In genomic region chr9:78168864-78169263, GRCm38 (mm10) we compare ENCODE assay signal across 14 mouse cellular contexts. TPM values are rescaled to one million over a fixed set of nuclear protein-coding genes. Genes with fewer than 3 reads are reported as not detected.
A peak's percentile ranks its signal among the peaks of the same experiment; 100 is the strongest.
DNase-seq lines count a peak whose midpoint lies in the region; ATAC-seq and TF ChIP-seq lines count a peak whose summit lies in the region.
"Had no signal": no experiment of that assay in that cellular context is flagged by ENCODE, and none has a peak within 500 bp of the region (broad histone marks: within the 10 kb centered on the region; RNA-seq: fewer than 3 reads in every experiment).

No protein-coding gene starts in this region.

- no peak for TF ChIP-seq EP300 in liver, postnatal 0 days (IDR thresholded peaks at IDR 0.05; ENCODE audit: low read depth)

- no peak overlapping the region for H3K27ac ChIP-seq in gastrocnemius, adult 2 months
- no peak overlapping the region for H3K27ac ChIP-seq in liver, adult 2 months (replicated peaks; ENCODE audit: insufficient read depth, low read depth, low read length)
- no peak overlapping the region for H3K27ac ChIP-seq in liver, embryonic 12.5 days
- peak overlapping the region; percentile 64 for H3K27ac ChIP-seq in ES-E14 (ENCODE audit: insufficient read depth, low read depth, low read length, poor library complexity, severe bottlenecking)
- H3K27ac ChIP-seq in liver, postnatal 0 days (ENCODE audit: low read depth): no peak overlapping the region
- H3K27ac ChIP-seq: heart, embryonic 13.5 days; limb, embryonic 12.5 days; neural tube, embryonic 12.5 days had no signal

- no peaks in the 10 kb centered on the region for H3K9me3 ChIP-seq in liver, embryonic 12.5 days (replicated peaks)
- H3K9me3 ChIP-seq in ES-E14 (ENCODE audit: control insufficient read depth, insufficient read depth, low read depth, low read length): no peaks in the 10 kb centered on the region
- no peaks in the 10 kb centered on the region for H3K9me3 ChIP-seq in liver, postnatal 0 days (ENCODE audit: low read length)
- H3K9me3 ChIP-seq: heart, embryonic 13.5 days; limb, embryonic 12.5 days; neural tube, embryonic 12.5 days had no signal

- H3K4me3 ChIP-seq in gastrocnemius, adult 2 months: no peak overlapping the region
- no peak overlapping the region for H3K4me3 ChIP-seq in liver, adult 2 months (ENCODE audit: insufficient read depth, low read depth, low read length)
- H3K4me3 ChIP-seq in liver, embryonic 12.5 days: no peak overlapping the region
- no peak overlapping the region for H3K4me3 ChIP-seq in ES-E14 (ENCODE audit: insufficient read depth in 1 of 2, low read depth in 1 of 2, low read length in 2 of 2, poor library complexity in 1 of 2, severe bottlenecking in 1 of 2)
- H3K4me3 ChIP-seq in liver, postnatal 0 days (ENCODE audit: low read depth, low read length): no peak overlapping the region
- H3K4me3 ChIP-seq: heart, embryonic 13.5 days; limb, embryonic 12.5 days; megakaryocyte, embryonic 14.5 days; neural tube, embryonic 12.5 days had no signal

- H3K27me3 ChIP-seq in liver, adult 2 months (ENCODE audit: control insufficient read depth, insufficient read depth, low read length): no peaks in the 10 kb centered on the region
- no peaks in the 10 kb centered on the region for H3K27me3 ChIP-seq in liver, embryonic 12.5 days (replicated peaks)
- H3K27me3 ChIP-seq in liver, postnatal 0 days (ENCODE audit: insufficient read depth, low read length): no peaks in the 10 kb centered on the region
- H3K27me3 ChIP-seq: heart, embryonic 13.5 days; limb, embryonic 12.5 days; megakaryocyte, embryonic 14.5 days; neural tube, embryonic 12.5 days had no signal

- in situ Hi-C loops in ES-E14 (cut with MboI; ENCODE audit: low sequenced_read_pairs in 2 of 2, unreplicated experiment in 2 of 2): no loop called here

- peak; percentile 44 for TF ChIP-seq CTCF in gastrocnemius, adult 2 months (IDR thresholded peaks at IDR 0.05)
- peak; percentile 72 for TF ChIP-seq CTCF in liver, adult 2 months (IDR thresholded peaks at IDR 0.05; ENCODE audit: low read depth, low read length)
- TF ChIP-seq CTCF in liver, postnatal 0 days (IDR thresholded peaks at IDR 0.05; ENCODE audit: low read depth): peak; percentile 42

- intact Hi-C loops in gastrocnemius, adult 2 months (cut with DNase I): no loop called here

- no peak overlapping the region for H3K9ac ChIP-seq in liver, adult 2 months (ENCODE audit: low read depth, low read length)
- no peak overlapping the region for H3K9ac ChIP-seq in liver, embryonic 12.5 days
- peak overlapping the region; percentile 78 for H3K9ac ChIP-seq in ES-E14 (ENCODE audit: insufficient read depth, low read depth, low read length, poor library complexity, severe bottlenecking)
- H3K9ac ChIP-seq in liver, postnatal 0 days (replicated peaks): no peak overlapping the region
- H3K9ac ChIP-seq: heart, embryonic 13.5 days; limb, embryonic 12.5 days; neural tube, embryonic 12.5 days had no signal

- no peak overlapping the region for H3K4me2 ChIP-seq in liver, embryonic 12.5 days
- no peak overlapping the region for H3K4me2 ChIP-seq in liver, postnatal 0 days (ENCODE audit: low read depth, low read length)
- H3K4me2 ChIP-seq: heart, embryonic 13.5 days; limb, embryonic 12.5 days; neural tube, embryonic 12.5 days had no signal

- TF ChIP-seq POLR2A in liver, adult 2 months (IDR thresholded peaks at IDR 0.05; ENCODE audit: extremely low read depth, insufficient read depth, low read length): no peak

- DNase-seq in gastrocnemius, adult 2 months: no peak
- no peak for DNase-seq in gastrocnemius, postnatal 4 days (ENCODE audit: low spot score in 2 of 2)
- peak; percentile 49 for DNase-seq in liver, adult 2 months (ENCODE audit: extremely low read depth, low read depth, low spot score)
- DNase-seq in ES-E14 (ENCODE audit: low read depth, low spot score): no peak
- DNase-seq in liver, postnatal 0 days: no peak
- DNase-seq in left cerebral cortex, adult 18-20 months (ENCODE audit: low spot score in 2 of 2): no peak
- DNase-seq in cerebellum, adult 9-10 months: no peak
- DNase-seq: cerebellum, postnatal 14 days; layer of hippocampus, adult 9-11 months had no signal

- H3K79me2 ChIP-seq in liver, adult 2 months (ENCODE audit: control insufficient read depth, insufficient read depth, low read length): no peaks in the 10 kb centered on the region

- ATAC-seq in liver, embryonic 12.5 days: no peak
- no peak for ATAC-seq in liver, postnatal 0 days

- H3K4me1 ChIP-seq in liver, adult 2 months (ENCODE audit: control insufficient read depth, insufficient read depth, low read length): peaks cover 9% of the 10 kb centered on the region
- peaks cover 29% of the 10 kb centered on the region for H3K4me1 ChIP-seq in liver, embryonic 12.5 days
- H3K4me1 ChIP-seq in ES-E14 (ENCODE audit: control insufficient read depth in 2 of 2, insufficient read depth in 2 of 2, low read length in 2 of 2, poor library complexity in 1 of 2): peaks cover 2 to 17% of the 10 kb centered on the region in 2 experiments; a peak in 3 of 4 replicates
- no peaks in the 10 kb centered on the region for H3K4me1 ChIP-seq in liver, postnatal 0 days (ENCODE audit: insufficient read depth)
- H3K4me1 ChIP-seq: limb, embryonic 12.5 days; neural tube, embryonic 12.5 days had no signal

- WGBS in liver, adult 2 months: 89% methylated on average over 6 of the region's 6 CpGs
- WGBS in liver, embryonic 12.5 days (ENCODE audit: insufficient replicate concordance): 74% methylated on average over 6 of the region's 6 CpGs
- 87% methylated on average over 6 of the region's 6 CpGs for WGBS in liver, postnatal 0 days (ENCODE audit: insufficient replicate concordance)

- peaks cover 7% of the 10 kb centered on the region; the same call in 1 of the 2 replicates for H3K36me3 ChIP-seq in liver, adult 2 months (ENCODE audit: control insufficient read depth, insufficient read depth, low read length)
- H3K36me3 ChIP-seq in liver, embryonic 12.5 days: peaks cover 11% of the 10 kb centered on the region
- no peaks in the 10 kb centered on the region for H3K36me3 ChIP-seq in ES-E14 (ENCODE audit: control insufficient read depth, insufficient read depth, low read length, poor library complexity, severe bottlenecking)
- H3K36me3 ChIP-seq in liver, postnatal 0 days (replicated peaks; ENCODE audit: insufficient read depth, low read length): peaks cover 16% of the 10 kb centered on the region; the same call in 1 of the 2 replicates

TF ChIP-seq in ES-E14, 5 proteins besides CTCF, POLR2A, EP300 and RAD21:
- peak; percentile 94 for TF ChIP-seq MAFK (IDR thresholded peaks at IDR 0.05; ENCODE audit: insufficient read depth, low read depth, low read length)
- TF ChIP-seq CHD2 (IDR thresholded peaks at IDR 0.05; ENCODE audit: low read depth, low read length): no peak
- no peak for TF ChIP-seq ZNF384 (IDR thresholded peaks at IDR 0.05; ENCODE audit: low read depth, low read length)
- TF ChIP-seq ZC3H11A (IDR thresholded peaks at IDR 0.05; ENCODE audit: borderline replicate concordance, low read depth, low read length): no peak
- TF ChIP-seq HCFC1 (IDR thresholded peaks at IDR 0.05; ENCODE audit: borderline replicate concordance, insufficient read depth, low read length): no peak

RNA-seq across cellular contexts. Expression of gene Gsta4, which starts 13.7 kb away (rescaled TPM):
- 10 to 100 TPM; 10.3 to 22.8 TPM for total RNA-seq in gastrocnemius, adult 2 months (2021)
- total RNA-seq in gastrocnemius, postnatal 4 days (2021): 1 to 10 TPM; 7.1 to 8.6 TPM
- 137 and 139 TPM in 2 replicates for total RNA-seq in liver, adult 2 months (2014; rRNA removed)
- 45.2 and 46.5 TPM in 2 replicates for polyA plus RNA-seq in liver, adult 2 months (2012; rRNA removed)
- 20.0 and 22.1 TPM in 2 replicates for polyA plus RNA-seq in liver, embryonic 12.5 days (2016; fragmentation: Nextera tagmentation; extraction: Ambion mirVana)
- total RNA-seq in ES-E14 (2012; rRNA removed): 265 and 309 TPM in 2 replicates
- polyA plus RNA-seq in liver, postnatal 0 days (2015; fragmentation: Nextera tagmentation; extraction: Ambion mirVana): 19.9 and 25.5 TPM in 2 replicates
- total RNA-seq in left cerebral cortex, adult 18-20 months (2021): 10 to 100 TPM; 38.5 to 45.8 TPM

RNA-seq across cellular contexts. Expression of gene Ick, which starts 59.9 kb away (rescaled TPM):
- 1 to 10 TPM; 5.0 to 6.4 TPM for total RNA-seq in gastrocnemius, adult 2 months (2021)
- 10 to 100 TPM; 26.0 to 31.0 TPM for total RNA-seq in gastrocnemius, postnatal 4 days (2021)
- 10.2 and 10.9 TPM in 2 replicates for total RNA-seq in liver, adult 2 months (2014; rRNA removed)
- polyA plus RNA-seq in liver, adult 2 months (2012; rRNA removed): 7.3 and 7.5 TPM in 2 replicates
- polyA plus RNA-seq in liver, embryonic 12.5 days (2016; fragmentation: Nextera tagmentation; extraction: Ambion mirVana): 7.0 and 7.4 TPM in 2 replicates
- total RNA-seq in ES-E14 (2012; rRNA removed): 5.3 and 5.4 TPM in 2 replicates
- polyA plus RNA-seq in liver, postnatal 0 days (2015; fragmentation: Nextera tagmentation; extraction: Ambion mirVana): 5.3 and 7.0 TPM in 2 replicates
- 10 to 100 TPM; 15.7 to 16.6 TPM for total RNA-seq in left cerebral cortex, adult 18-20 months (2021)

RNA-seq across cellular contexts. Expression of gene Fbxo9, which starts 60.0 kb away (rescaled TPM):
- total RNA-seq in gastrocnemius, adult 2 months (2021): 10 to 100 TPM; 43.3 to 49.0 TPM
- total RNA-seq in gastrocnemius, postnatal 4 days (2021): 10 to 100 TPM; 48.1 to 49.1 TPM
- 80.5 and 99.3 TPM in 2 replicates for total RNA-seq in liver, adult 2 months (2014; rRNA removed)
- 83.4 and 107 TPM in 2 replicates for polyA plus RNA-seq in liver, adult 2 months (2012; rRNA removed)
- 74.8 and 75.0 TPM in 2 replicates for polyA plus RNA-seq in liver, embryonic 12.5 days (2016; fragmentation: Nextera tagmentation; extraction: Ambion mirVana)
- total RNA-seq in ES-E14 (2012; rRNA removed): 19.2 and 28.7 TPM in 2 replicates
- 45.7 and 54.0 TPM in 2 replicates for polyA plus RNA-seq in liver, postnatal 0 days (2015; fragmentation: Nextera tagmentation; extraction: Ambion mirVana)
- 10 to 100 TPM; 99.6 to 99.8 TPM for total RNA-seq in left cerebral cortex, adult 18-20 months (2021)
